Mouse (Mus musculus) right cerebral cortex, postnatal 36 days (tissue): ENCODE results near the gene Eif4g3.
"Not testable (repeated sequence)": the region's sequence is repeated elsewhere in the genome, so short reads cannot be mapped to it uniquely, and the experiment has no call there.

Source experiments
- DNase-seq, 2 experiments: peaks; one replicate each; pipeline ENCODE4 v3.0.0; 2022; ENCODE audit warnings: low spot score in 2 of 2, mixed read lengths in 1 of 2

Eif4g3 gene

GRCm38 (mm10) chr4:138023403-138024100 is 30.7 kb downstream of the Eif4g3 start:
- DNase-seq, result no peak

GRCm38 (mm10) chr4:138029168-138029567 is 36.3 kb downstream of the Eif4g3 start:
- DNase-seq, result no peak

- DNase-seq, result no peak
These were observed 39.0 kb downstream of the Eif4g3 start for GRCm38 (mm10) chr4:138031828-138032227.

GRCm38 (mm10) chr4:138033871-138034270 is 41.0 kb downstream of the Eif4g3 start:
- no peak for DNase-seq

GRCm38 (mm10) chr4:138035435-138036120 is 42.8 kb downstream of the Eif4g3 start:
- no peak for DNase-seq

GRCm38 (mm10) chr4:138037110-138037509 is 44.3 kb downstream of the Eif4g3 start:
- DNase-seq, result no peak

GRCm38 (mm10) chr4:138037896-138038295 is 45.1 kb downstream of the Eif4g3 start:
- no peak for DNase-seq

GRCm38 (mm10) chr4:138038365-138039274 is 45.8 kb downstream of the Eif4g3 start:
- no peak for DNase-seq

- no peak for DNase-seq
These were observed 46.4 kb downstream of the Eif4g3 start for GRCm38 (mm10) chr4:138039275-138039651.

- no peak for DNase-seq
These were observed 47.8 kb downstream of the Eif4g3 start for GRCm38 (mm10) chr4:138040589-138040988.

GRCm38 (mm10) chr4:138041566-138042256 is 48.9 kb downstream of the Eif4g3 start:
- no peak for DNase-seq

GRCm38 (mm10) chr4:138042257-138042589 is 49.4 kb downstream of the Eif4g3 start:
- DNase-seq, result no peak

GRCm38 (mm10) chr4:138042625-138043024 is 49.8 kb downstream of the Eif4g3 start:
- no peak for DNase-seq

- DNase-seq, result no peak
These were observed 52.1 kb downstream of the Eif4g3 start for GRCm38 (mm10) chr4:138044841-138045500.

- DNase-seq, result no peak
These were observed 53.0 kb downstream of the Eif4g3 start for GRCm38 (mm10) chr4:138045809-138046208.

GRCm38 (mm10) chr4:138046371-138046770 is 53.5 kb downstream of the Eif4g3 start:
- DNase-seq, result no peak

- no peak for DNase-seq
These were observed 56.7 kb downstream of the Eif4g3 start for GRCm38 (mm10) chr4:138049547-138049946.

- DNase-seq, result no peak
These were observed 58.7 kb downstream of the Eif4g3 start for GRCm38 (mm10) chr4:138051488-138051887.

GRCm38 (mm10) chr4:138056658-138057057 is 63.8 kb downstream of the Eif4g3 start:
- no peak for DNase-seq

- not testable (repeated sequence) for DNase-seq
These were observed 64.5 kb downstream of the Eif4g3 start for GRCm38 (mm10) chr4:138057196-138057754.

GRCm38 (mm10) chr4:138061161-138061560 is 68.3 kb downstream of the Eif4g3 start:
- no peak for DNase-seq
